Mouse (Mus musculus) adrenal gland, adult 18-20 months (tissue): ENCODE measurements around the gene Actg1. TPM values are rescaled to one million over a fixed set of nuclear protein-coding genes. Genes with fewer than 3 reads are reported as not detected.

Experiments
- DNase-seq, 2 experiments: peaks; one replicate each; pipeline ENCODE4 v3.0.0; 2021 to 2022; ENCODE audit warnings: low spot score in 2 of 2
- total RNA-seq, 2 experiments: library from RNA; stranded (reverse); gene quantifications; 1 replicate in 1 of 2; 2 replicates in 1 of 2; pipeline ENCODE4 v1.2.3; 2021

Actg1 gene
- total RNA-seq, 2 experiments from 2014 or later = 972 to 2,157 TPM

DNA sequence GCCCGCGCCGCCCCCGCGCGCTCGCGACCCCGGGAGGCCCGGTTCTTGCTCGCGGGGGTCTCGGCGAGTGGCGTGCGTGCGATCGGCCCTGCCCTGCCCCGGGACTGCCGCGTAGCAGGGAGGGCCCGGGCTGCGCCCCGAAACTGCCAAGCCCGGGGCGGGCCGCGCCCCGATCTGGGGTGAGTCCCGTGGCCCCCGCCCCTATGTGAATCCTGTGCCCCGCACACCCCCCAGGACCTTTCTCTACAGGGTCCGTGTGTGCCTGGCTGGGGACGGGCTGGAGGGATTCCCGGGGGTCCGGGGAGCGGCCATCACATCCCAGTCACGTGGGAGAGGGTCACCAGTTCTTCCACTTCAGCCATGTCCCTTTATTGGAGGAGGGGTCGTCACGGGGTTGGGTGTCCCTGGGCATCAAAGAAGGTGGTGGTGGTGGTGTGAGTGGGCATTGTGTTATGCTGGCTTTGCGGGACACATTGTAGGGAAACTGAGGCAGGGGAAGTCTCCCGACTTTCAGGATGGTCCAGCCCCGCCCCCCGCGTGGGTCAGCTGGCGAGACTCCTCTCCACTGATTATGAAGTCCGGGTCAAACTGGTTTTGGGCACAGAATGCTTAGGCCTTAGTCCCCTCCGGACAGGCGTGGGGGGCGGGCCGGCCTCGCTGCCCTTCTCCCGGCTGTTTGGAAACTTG lies 485 bp upstream of the Actg1 start:
- peak; percentile 59 to 66 for DNase-seq

DNA sequence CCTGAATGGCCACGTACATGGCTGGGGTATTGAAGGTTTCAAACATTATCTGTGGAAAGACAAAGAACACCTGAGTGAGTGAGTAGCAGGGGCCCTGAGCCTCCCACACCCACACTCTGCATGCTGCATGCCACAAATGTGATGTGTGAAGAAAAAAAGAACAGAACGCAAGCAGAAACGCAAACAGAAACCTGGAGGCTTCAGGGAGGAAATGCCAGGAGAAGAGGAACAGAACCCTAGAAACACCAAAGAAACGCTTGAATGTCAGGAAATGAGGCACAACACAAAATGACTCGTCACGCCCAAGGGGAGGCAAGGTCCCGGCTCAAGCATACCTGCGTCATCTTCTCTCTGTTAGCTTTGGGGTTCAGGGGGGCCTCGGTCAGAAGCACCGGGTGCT lies 1.0 kb downstream of the Actg1 start:
- DNase-seq = peak in 1 of 2 experiments; percentile 22

DNA sequence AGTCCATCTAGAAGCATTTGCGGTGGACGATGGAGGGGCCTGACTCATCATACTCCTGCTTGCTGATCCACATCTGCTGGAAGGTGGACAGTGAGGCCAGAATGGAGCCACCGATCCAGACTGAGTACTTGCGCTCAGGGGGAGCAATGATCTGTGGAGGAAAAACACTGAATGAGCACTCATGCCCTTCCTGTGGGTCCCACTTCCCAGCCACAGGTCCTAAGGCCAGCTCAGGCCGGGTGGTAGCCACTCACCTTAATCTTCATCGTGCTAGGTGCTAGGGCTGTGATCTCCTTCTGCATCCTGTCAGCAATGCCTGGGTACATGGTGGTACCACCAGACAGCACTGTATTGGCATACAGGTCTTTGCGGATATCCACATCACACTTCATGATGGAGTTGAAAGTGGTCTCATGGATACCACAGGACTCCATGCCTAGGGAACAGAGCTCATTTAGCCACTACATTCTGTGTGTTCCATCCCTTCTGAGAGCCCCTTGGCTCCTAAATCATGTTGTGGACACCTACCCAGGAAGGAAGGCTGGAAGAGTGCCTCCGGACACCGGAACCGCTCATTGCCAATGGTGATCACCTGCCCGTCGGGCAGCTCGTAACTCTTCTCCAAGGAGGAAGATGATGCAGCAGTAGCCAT lies 1.8 kb downstream of the Actg1 start:
- DNase-seq = peak in 1 of 2 experiments; percentile 27

DNA sequence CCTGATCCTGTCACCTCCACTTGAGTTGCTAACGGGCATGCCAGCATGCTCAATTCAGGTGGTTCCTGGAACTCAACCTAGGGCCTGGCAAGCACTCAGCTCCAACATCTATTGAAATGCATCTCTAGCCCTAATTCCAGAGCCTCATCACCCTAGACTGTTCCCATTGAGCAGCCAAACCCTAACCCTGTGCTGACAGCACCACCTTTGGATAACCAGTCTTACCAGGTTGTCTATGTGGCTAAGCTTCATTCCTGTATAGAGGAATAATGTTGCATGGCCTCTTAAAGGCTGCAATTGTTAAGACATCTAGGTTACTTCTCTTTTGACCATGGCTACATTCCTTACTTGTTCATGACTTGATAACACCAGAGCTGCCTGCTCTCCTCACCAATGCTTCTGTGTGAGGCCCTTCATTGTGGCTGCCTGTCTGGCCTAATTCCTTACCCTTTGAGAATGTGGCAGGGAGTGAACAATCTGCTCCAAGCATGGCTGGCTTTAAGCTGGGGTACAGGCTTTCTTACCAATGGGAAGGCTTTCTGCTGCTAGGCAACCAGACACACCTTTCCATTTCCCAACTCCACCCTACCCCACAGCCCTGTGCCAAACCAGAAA lies 3.2 kb downstream of the Actg1 start:
- peak in 1 of 2 experiments; percentile 22 for DNase-seq

DNA sequence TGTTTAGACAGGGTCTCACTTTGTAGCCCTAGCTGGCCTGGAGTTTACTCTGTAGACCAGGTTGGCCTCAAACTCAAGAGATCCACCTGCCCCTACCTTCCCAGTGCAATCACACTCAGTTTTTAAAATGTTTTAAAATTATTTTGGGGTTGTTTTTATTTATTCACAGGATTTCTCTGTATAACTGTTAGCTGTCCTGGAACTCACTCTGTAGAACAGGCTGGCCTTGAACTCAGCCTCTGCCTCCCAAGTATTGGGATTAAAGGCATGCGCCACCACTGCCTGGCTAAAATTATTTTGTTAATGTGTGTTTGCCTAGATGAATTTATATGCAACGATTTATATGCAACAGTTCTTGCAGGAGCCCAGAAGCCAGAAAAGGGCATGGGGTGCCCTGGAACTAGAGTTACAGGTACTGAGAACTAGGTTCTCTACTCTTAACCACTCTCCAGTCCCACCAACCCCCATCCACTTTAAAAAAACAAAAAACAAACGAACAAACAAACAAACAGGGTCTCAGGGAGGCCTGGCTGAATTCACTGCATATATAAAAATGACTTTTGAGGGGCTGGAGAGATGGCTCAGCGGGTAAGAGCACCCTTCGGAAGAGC lies 3.9 kb downstream of the Actg1 start:
- DNase-seq = peak in 1 of 2 experiments; percentile 21

DNA sequence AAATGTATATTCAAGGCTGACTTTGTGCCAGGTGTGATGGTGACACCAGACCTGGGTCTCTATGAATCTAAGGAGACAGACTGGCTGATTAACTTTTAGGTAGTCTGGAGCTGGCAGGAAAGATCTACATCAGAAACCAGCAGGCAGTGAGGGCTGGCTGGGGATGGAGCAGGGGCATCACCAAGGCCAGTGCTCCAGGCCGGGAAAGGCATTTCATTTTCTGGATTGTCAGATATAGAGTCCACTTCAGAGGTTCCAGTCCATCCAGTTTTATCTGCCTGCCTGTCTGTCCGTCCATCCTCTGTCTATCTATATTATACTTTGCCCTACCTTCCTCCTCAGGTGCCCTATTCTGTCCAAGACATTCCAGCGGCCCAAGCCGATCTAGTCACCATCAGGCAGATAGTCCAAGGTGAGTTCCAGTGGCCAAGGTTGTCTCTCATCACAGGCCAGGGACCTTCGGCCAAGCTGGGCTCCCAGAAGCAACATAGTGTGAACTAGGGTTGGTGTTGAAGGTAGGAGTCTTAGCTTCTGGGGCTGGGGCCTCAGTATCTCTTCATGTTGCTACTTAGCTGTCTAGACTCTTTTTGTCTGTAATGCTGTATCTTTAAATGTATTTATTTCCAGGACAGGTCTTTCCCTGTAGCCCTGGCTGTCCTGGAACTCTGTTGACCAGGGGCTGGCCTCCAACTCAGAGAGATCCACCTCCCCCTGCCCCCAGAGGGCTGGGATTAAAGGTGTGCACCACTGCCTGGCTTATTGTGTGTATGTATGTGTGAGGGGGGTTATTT lies 4.6 kb downstream of the Actg1 start:
- DNase-seq = peak in 1 of 2 experiments; percentile 18

DNA sequence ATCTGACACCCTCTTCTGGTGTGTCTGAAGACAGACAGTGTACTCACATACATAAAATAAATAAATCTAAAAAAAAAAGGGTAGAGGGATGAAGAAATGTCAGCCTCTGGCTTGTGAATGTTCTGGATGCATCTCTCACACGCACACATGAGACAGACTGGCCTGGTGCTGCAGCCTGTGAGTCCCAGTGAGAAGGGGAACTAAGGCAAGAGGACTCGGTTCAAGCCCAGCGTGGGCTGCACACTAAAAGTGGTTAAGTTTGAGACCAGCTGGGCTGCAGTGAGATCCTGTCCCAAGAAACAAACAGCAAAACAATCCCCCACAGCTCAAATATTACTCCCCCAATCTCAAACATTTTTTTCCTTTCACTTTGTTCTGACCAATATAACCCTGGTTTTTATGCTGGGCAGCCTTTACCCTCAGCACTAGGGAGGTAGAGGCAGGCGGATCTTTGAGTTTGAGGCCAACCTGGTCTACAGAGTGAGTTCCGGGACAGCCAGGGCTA lies 5.6 kb downstream of the Actg1 start:
- no peak for DNase-seq

DNA sequence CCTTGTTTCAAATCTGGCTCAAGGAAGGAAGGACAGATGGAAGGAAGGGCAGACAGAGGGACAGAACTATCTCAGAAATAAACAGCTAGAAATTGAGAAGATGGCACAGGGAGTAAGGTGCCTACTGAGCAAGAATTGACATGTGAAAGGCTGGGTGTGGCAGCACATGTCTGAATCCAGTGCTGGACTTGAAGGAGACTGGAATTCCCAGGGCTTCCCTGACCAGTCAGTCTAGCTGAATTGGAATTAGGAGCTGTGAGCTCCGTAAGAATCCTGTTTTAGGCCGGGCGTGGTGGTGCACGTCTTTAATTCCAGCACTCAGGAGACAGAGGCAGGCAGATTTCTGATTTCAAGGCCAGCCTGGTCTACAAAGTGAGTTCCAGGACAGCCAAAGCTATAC lies 6.7 kb downstream of the Actg1 start:
- no peak for DNase-seq

DNA sequence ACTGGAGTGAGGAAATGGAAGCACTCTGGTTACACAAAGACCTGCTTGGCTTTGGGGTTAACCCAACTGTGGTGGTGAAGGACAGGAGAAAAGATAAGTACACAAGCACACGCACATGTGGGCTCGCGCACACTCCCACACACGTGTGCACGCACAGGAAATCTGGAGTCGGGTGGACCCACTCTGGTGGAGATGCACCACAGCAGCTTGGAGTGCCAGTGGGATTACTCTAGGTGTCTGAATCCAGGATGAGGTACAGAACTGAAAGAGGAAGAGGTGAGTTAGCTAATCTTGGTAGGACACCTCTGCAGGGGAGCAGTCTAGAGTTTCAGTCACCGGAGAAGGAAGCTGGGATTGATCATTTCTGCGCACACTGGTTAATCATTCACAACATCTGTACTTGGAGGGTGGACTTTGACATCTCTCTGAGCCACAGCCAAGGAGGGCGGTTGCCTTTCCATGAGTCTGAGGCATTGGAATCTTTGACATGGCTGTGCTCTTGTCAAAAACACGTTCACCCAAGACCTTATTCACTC lies 8.3 kb downstream of the Actg1 start:
- no peak for DNase-seq

DNA sequence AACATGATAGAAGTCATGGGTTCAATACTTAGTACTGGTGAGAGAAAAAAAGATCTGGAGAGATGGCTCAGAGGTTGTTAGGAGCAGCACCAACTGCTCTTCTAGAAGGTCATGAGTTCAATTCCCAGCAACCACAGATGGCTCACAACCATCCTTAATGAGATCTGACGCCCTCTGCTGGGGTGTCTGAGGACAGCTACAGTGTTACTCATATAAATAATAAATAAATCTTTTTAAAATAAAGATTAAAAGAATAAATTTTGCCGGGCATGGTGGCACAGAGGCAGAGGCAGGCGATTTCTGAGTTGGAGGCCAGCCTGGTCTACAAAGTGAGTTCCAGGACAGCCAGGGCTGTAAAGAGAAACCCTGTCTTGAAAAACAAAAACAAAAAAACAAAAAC lies 9.6 kb downstream of the Actg1 start:
- DNase-seq = no peak

DNA sequence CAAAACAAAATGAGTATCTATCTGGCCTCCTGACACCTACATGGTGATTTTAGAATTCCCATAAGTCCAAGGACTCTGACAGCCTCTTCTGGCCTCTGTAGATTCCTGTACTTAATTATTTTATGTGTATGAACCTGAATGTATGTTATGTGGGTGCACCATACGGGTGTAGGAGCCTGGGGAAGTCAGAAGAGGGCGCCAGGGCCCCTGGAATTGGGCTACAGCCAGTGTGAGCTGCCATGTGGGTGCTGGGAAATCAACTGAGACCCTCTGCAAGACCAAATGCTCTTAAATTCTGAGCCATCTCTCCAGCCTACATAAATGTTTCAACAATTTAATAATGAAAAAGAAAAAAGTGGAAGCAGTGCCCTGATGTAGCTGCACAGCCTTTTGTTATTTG lies 10.9 kb downstream of the Actg1 start:
- DNase-seq = no peak

DNA sequence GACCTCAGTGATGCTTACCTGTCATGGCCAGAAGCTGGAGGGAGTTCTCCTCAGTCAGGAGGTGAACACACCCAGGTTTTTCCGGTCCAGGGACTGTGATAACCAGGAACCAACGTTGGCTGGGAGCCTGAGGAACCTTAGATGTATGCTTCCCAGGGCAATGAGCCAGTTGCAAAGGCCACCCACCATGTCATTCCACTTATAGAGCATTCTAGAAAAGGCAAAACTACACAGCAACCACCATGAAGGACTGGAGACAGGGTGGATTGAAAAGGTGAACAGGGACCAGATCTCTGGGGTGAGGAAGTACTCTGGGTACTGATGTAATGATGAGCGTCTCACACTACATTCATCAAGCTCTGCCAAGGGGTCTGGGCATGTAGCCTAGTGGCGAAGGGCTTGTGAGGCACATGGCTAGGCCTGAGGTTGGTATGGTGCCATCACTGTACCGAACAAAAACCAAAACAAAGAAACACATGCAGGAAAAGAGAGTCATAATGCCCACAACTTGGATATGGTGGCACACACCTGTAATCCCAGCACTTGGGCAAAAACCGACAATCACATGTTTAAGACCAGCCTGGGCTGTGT lies 12.8 kb downstream of the Actg1 start:
- DNase-seq = no peak

DNA sequence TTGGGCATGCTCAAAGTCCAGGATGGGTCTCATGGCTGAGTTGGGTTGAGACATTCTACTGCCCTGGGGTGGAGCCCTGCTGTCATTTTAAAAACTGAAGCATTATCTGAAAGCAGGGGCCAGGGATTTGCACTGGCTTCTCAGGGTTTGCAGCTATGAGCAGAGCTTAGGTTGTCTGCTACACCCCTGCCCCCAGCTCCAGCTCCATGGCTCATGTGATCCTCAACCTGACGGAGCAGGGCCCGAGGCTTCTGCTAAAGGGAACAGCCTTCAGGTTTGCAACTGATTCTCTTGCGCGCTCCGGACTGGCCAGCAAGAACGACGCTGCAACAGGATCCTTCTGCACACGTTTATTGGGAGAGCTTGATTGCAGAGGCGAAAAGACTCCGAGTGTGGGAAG lies 28.2 kb downstream of the Actg1 start:
- no peak for DNase-seq

DNA sequence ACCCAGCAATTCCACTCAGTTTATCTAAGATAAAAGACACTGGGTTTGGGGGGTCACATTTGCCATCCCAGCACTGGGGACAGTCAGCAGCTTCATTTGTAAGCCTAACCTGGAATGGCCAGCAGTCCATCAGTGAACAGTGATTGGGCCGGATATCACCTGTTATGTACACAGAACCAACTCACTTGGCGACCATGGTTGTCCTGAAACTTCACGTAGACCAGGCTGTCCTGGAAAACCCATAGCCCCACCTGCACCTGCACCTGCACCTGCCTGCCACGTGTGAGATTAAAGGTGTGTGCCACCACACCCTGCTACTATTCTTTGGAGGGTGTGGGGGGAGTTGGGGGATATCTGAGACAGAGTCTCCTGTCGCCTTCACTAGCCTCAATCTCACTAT lies 29.0 kb downstream of the Actg1 start:
- DNase-seq = no peak

DNA sequence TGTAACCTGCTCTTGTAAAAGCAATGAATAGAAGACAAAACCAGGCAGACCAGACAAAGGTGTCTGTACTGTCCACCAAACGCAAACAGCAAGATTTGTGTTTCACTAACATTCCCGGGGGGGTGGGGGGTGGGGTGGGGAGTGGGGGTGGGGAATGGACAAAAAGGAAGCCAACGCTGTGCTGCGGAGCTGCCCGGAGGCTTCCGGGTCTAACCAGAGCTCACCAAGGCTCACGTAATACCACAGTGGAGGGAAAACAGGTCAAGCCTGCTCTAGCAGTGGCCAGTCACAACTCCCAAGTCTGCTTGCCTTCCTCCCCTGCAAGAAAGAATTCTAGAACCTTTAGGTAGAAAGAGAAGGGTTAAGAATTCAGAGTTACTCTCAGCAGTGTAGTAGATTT lies 30.9 kb downstream of the Actg1 start:
- no peak for DNase-seq

DNA sequence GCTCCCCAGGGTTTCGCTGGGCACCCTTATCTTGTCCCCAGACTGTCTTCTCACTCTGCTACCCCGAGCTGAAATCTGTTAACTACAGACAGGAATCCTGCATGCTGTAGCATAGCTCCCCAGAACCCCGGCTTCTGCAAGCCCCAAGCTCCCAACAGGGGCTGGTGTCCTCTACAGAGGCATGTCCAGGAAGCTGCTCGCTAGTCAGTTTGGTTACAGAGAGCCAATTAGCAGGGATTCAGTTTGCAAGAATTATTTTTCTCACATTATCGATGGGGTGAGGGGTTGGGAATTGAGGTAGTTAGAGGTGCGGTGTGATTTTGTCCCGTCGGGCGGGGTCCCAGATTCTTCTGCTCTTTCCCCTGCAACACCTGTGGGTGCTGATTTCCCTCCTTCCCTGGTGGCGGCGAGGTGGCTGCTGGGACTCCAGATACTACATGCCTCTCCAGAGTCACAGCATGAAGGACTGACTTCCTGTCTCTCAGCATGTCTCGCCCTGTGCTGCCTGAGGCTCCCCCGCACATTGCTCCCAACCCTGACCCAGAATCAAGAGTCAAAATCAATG lies 31.6 kb downstream of the Actg1 start:
- DNase-seq = no peak

DNA sequence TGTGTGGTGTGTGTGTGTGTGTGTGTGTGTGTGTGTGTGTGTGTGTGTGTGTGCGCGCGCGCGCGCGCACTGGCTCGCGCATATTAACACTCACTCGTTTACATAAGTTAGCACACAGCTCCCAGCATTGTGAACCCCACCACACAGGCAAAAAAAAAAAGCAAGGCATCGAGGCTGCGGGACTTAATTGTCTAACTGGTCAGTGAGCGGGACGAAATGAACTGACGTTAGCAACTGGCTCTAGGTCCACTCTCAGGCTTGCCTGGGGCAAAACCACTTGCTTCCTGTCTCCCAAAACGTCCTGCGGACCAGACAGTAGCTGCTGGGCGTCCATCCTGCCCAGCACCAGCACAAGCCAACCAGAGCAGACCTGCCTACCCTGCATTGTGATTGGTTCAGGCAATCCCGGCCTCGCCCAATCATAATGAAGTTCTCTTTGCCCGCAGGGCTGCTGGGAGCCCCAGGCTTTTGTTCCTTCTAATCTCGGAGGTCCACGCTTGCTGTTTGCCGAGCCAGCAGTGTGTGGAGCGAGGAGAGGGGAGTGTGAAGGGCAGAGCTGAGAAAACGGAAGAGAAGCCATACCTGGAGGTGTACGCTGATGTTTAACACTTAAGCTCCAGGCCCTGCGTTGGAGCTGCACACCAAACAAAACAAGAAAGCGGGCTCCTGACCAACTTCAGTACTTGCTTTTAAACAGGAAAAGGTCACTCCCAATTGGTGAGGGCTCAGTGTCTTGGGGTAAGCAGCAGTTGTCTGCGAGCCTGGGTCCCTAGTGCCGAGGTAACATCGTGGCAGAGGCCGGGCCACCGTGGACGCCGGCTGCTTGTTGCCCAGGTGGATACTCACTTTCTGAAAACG lies 32.3 kb downstream of the Actg1 start:
- DNase-seq = peak; percentile 80 to 84

DNA sequence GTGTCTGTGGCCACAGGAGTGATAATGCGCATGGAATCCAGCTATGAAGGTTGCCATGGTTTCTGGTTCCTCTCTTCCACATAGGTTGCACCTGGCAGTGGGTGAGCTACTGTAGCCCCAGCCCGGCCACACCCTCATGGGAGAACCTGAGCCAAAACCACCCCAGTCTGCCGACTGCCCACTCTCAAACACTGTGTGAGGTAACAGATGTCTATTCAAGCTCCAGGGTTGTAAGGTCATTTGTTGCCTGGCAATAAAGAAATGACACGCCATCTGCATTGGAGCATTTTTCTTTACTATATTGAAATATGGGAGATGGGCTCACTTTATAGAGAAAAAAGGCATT lies 33.0 kb downstream of the Actg1 start:
- peak in 1 of 2 experiments; percentile 21 for DNase-seq
